Mouse (Mus musculus) MN1 (cell line): ENCODE results near the gene Rpl3.

ENCODE experiments used
- DNase-seq: peaks from one replicate; pipeline ENCODE4 v3.0.0-alpha.2; 2016; ENCODE audit warnings: low spot score

The Rpl3 gene

DNA sequence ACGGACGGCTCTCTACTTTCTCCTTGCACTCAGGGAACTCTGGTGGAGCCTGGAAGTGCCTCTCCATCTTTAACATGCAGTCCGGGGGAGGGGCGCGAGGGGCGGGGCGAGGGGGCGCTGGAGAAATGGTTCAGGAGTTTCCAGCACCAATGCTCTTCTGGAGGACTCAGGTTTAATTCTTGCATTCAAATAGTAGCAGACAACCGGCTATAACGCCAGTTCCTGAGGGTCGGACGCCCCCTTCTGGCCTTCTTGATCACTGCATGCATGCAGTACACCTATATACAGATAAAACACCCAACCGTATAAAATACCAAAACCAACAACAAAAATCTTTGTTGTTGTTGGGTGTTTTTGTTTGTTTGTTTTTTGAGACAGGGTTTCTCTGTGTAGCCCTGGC, 26.3 kb downstream of the Rpl3 start:
- peak; percentile 47 for DNase-seq

DNA sequence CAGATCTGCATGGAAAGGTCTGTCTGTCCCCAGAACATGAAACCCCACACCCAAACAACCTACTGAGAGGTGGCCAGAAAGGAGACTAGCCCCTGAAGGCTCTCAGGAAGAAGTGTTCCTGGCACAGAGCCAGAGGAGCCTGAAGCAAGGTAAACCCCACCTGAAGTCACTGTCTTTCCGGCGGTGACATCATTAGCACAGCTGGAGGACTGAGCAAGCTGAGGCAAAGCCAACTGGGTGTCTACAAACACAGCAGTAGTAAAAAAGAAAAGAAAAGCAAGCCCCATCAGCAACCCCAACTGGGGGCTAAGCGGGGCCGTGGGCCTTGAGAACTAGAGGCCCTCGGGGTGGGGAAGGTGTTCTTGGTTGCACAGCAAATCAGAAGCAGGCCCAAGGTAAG, 26.7 kb downstream of the Rpl3 start:
- DNase-seq, result no peak

DNA sequence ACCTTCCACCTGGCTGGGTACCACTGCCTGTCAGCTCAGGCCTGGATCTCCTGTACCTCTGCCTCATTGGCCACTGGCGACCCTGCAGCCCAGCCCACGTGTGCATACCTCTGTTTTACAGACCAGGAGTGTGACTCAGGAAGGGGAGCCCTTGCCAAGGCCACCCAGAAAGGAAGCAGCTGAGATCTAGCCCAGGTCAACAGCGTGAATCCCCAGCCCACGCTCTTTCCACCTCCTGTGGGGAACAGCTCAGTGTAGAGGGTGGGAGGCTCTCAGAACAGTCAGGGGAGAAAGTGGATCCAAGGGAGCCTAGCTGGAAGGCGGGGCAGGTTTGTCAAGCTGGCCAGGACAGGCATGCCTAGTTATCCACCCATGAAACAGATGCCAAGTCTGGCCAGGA, 28.8 kb downstream of the Rpl3 start:
- peak; percentile 43 for DNase-seq

DNA sequence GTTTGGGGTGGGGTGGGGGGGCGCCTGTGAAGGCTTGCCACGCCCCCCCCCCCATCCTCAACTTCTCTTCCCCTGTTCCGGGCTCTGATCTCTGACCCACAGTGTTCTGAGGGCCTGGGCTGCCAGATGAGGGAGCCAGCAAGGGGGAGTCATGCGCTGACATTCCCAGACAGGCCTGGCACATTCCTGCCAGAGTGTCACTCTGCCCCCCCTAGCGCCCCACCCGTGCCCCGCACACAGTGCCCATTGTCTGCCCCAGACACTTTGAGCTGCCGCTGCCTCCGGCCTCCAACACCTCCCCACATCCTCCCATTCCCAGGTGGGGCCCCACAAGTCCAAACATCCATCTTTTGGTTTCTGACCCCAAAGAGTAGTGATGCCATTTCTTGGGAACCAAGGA, 29.3 kb downstream of the Rpl3 start:
- no peak for DNase-seq

DNA sequence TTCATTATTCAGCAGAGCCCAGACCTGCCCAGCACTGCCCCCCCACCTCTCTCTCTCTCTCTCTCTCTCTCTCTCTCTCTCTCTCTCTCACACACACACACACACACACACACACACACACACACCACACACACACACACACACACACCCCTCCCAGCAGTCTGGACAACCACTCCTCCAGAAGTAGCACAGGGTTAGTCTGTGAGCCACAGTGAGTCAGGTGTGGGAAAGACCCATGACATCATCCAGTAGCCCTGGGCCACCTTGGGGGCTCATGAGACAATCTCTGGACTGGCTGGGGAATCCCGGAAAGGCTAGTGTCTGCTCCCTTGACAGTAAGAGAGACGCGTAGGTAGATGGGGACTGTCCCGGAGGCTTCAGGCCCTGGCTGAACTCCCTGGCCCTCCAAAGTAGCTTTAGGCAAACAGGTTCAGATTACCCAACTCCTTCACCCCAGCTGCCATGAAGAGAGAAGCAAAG, 30.6 kb downstream of the Rpl3 start:
- DNase-seq, result peak; percentile 59

- DNase-seq, result no peak
Observed at GRCm38 (mm10) chr15:80060356-80061070, 31.2 kb downstream of the Rpl3 start.

- DNase-seq, result no peak
Observed at GRCm38 (mm10) chr15:80059606-80060005, 32.1 kb downstream of the Rpl3 start.

- no peak for DNase-seq
Observed at GRCm38 (mm10) chr15:80058151-80058550, 33.5 kb downstream of the Rpl3 start.

- peak; percentile 71 for DNase-seq
Observed at GRCm38 (mm10) chr15:80054034-80054710, 37.5 kb downstream of the Rpl3 start.

- DNase-seq, result peak; percentile 55
Observed at GRCm38 (mm10) chr15:80053381-80054033, 38.2 kb downstream of the Rpl3 start.

- no peak for DNase-seq
Observed at GRCm38 (mm10) chr15:80051782-80052181, 39.9 kb downstream of the Rpl3 start.

DNA sequence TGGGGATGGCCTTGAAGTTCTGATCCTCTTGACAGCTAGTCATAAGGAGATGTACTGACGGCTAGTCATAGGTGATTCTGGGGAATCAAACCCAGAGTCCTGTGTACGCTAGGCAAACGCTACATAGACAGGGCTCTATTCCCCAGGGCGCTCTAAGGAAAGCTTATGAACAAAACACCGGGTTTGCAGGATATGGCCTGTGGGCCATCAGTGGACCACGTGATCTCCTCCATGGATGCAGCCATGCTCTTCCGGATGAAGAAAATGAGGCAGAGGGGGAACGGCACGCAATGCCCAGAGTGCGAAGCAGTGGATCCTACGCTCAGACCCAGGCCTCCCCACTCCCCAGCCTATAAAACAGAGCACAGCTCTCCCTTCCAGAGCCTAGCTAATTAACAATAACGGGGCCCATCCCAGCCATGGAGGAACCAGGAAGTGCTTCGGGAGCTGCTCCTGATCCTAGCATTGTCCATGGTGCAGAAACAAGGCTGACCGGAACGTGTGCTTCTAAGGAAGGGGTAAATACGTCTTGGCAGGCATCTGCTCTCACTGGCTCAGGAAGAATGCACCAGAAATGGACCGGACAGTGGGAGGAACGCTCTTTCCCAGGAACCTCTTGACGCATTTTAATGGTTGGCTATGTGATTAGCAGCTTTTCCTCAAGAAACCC, 40.4 kb downstream of the Rpl3 start:
- no peak for DNase-seq

DNA sequence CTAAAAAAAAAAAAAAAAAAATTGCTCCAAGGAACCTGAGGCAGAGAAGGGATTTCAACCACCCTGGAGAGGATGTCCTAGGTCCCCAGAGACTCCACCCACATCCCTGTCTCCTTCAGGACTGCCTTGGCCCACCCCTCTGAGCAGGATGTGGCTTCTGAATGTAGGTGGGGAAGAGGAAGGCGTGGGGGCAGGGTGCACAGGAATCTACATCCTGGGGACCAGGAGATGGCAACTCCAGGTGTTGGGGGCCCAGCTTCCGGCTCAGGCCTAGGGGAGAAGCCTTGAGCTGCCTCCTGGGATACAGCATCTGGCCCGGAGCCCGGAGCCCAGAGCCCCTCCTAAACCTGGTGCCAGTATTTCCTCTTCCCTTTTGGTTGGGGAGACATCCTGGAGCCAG, 41.6 kb downstream of the Rpl3 start:
- DNase-seq, result no peak

DNA sequence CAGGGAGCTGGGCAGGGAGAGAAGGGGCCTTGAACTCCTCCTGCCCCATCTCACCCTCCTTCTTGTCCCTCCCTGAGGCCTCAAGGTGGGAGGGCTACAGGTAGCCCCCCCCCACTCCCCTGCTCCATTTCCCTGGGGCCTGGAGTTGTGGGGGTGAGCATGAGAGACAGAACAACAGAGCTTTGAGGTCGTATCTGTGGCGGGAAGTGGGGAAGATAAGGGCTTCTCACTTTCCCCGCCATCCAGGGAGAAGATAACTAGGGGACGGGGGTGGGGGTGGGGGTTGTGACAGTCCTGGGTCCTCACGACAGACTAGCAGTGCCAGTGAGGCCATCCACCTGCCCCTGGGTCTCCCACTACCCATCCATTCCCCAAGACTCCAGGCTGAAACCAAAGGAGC, 43.7 kb downstream of the Rpl3 start:
- DNase-seq, result no peak

- DNase-seq, result no peak
Observed at GRCm38 (mm10) chr15:80047242-80047641, 44.4 kb downstream of the Rpl3 start.

DNA sequence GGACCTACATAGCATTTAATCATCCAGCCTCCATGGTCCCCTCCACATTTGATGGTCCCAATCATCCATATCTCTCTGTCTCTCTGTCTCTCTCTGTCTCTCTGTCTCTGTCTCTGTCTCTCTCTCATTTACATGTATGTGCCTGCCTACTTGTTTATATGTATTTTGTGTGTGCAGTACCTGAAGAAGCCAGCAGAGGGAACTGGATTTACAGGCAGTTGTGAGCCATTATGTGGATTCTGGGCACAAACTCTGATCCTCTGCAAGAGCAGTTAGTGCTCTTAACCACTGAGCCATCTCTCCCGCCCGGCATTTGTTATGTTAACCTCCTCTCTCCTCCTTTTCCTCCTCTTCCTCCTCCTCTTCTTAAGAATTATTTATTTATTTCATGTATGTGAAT, 45.9 kb downstream of the Rpl3 start:
- DNase-seq, result no peak

DNA sequence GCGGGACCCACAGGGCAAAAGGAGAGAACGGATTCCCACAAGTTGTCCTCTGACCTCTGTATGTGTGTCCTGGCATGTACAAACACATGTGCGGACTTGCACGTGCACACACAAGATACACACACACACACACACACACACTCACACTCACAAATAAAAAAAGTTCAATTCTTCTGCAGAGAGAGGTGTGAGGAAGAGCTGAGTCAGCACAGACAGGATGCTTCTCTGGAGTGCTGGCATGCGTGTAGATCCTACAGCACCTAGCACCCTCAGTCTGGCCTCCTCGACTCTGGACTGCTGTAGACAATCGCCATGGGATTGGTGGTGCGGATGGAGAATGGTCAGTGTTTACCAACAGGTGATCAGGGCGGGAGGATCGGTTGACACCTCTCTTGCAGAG, 47.4 kb downstream of the Rpl3 start:
- DNase-seq, result no peak

- no peak for DNase-seq
Observed at GRCm38 (mm10) chr15:80042152-80042551, 49.5 kb downstream of the Rpl3 start.

DNA sequence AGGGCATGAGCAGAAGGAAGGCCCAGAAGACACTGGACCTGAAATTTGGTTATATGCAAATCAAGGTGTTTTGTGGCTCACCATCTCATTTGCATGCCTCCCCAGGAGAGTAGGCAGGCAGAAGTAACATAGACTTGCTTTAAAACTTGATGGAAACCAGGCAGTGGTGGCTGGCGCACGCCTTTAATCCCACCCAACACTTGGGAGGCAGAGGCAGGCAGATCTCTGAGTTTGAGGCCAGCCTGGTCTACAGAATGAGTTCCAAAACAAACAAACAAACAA, 53.6 kb downstream of the Rpl3 start:
- no peak for DNase-seq

GRCm38 (mm10) chr15:80037255-80038109, 54.2 kb downstream of the Rpl3 start:
- peak; percentile 72 for DNase-seq

- no peak for DNase-seq
Observed at GRCm38 (mm10) chr15:80035341-80035885, 56.3 kb downstream of the Rpl3 start.

GRCm38 (mm10) chr15:80034913-80035312, 56.8 kb downstream of the Rpl3 start:
- DNase-seq, result no peak
